Mouse (Mus musculus): ENCODE measurements around the gene Tnnt1.

- TF ChIP-seq CTCF (IDR thresholded peaks at IDR 0.05; ENCODE audit: low read depth) (no peak), EP300 (IDR thresholded peaks at IDR 0.05; ENCODE audit: low read depth) (no peak)
Measured at GRCm38 (mm10) chr7:4470275-4471178, 45.7 kb downstream of the Tnnt1 start.

Measured in heart, postnatal 0 days (tissue).